Mouse (Mus musculus): Measurements from ENCODE around the gene Specc1. TPM values are rescaled to one million over a fixed set of nuclear protein-coding genes. Genes with fewer than 3 reads are reported as not detected.

Specc1 gene
- total and polyA plus RNA-seq, 3 experiments, result 7.3 to 18.6 (median 15.5) TPM

GRCm38 (mm10) chr11:62127692-62128091, 171.1 kb downstream of the Specc1 start:
- no peak overlapping the region for H3K27ac ChIP-seq (ENCODE audit: insufficient read depth, low read depth)
- TF ChIP-seq UBTF (IDR thresholded peaks at IDR 0.05; ENCODE audit: low read depth, low read length) (no peak), USF1 (IDR thresholded peaks at IDR 0.05; ENCODE audit: low read depth, low read length) (no peak), ETS1 (conservative IDR thresholded peaks at IDR 0.05; ENCODE audit: low read depth, low read length) (no peak), MAFK (IDR thresholded peaks at IDR 0.05; ENCODE audit: insufficient replicate concordance, low read length) (0 out of 2 replicates have a peak, but pooled peaks have one; percentile 26), MXI1 (IDR thresholded peaks at IDR 0.05; ENCODE audit: low read depth, low read length) (0 out of 2 replicates have a peak, but pooled peaks have one; percentile 32), EP300 (IDR thresholded peaks at IDR 0.05; ENCODE audit: low read length) (no peak), MAZ (IDR thresholded peaks at IDR 0.05; ENCODE audit: low read depth, low read length) (0 out of 2 replicates have a peak, but pooled peaks have one; percentile 47), NRF1 (IDR thresholded peaks at IDR 0.05; ENCODE audit: low read depth, low read length) (no peak), MYC (IDR thresholded peaks at IDR 0.05; ENCODE audit: low read depth, low read length) (peak; percentile 70; the same call in 1 of the 2 replicates), PAX5 (IDR thresholded peaks at IDR 0.05; ENCODE audit: low read length) (no peak), CTCF (conservative IDR thresholded peaks at IDR 0.05 in 1 of 2, IDR thresholded peaks at IDR 0.05 in 1 of 2; ENCODE audit: low read depth in 2 of 2, low read length in 2 of 2) (peak; percentile 79 to 99; a peak in 3 of 4 replicates), CHD1 (IDR thresholded peaks at IDR 0.05; ENCODE audit: low read depth, low read length) (no peak), POLR2A (IDR thresholded peaks at IDR 0.05; ENCODE audit: low read depth, low read length) (no peak), GABPA (IDR thresholded peaks at IDR 0.05; ENCODE audit: insufficient replicate concordance, low read depth, low read length) (no peak), HCFC1 (IDR thresholded peaks at IDR 0.05; ENCODE audit: low read depth, low read length) (peak; percentile 19; the same call in 1 of the 2 replicates), ZNF384 (IDR thresholded peaks at IDR 0.05; ENCODE audit: low read depth, low read length) (peak; percentile 48; the same call in 1 of the 2 replicates), RCOR1 (conservative IDR thresholded peaks at IDR 0.05; ENCODE audit: low read depth, low read length) (no peak), CHD2 (IDR thresholded peaks at IDR 0.05; ENCODE audit: low read length) (no peak), JUND (conservative IDR thresholded peaks at IDR 0.05; ENCODE audit: low read depth, low read length) (peak; percentile 54; the same call in 1 of the 2 replicates), E2F4 (IDR thresholded peaks at IDR 0.05; ENCODE audit: insufficient replicate concordance, low read depth, low read length) (no peak), KAT2A (IDR thresholded peaks at IDR 0.05; ENCODE audit: insufficient replicate concordance, low read length) (no peak), ZKSCAN1 (IDR thresholded peaks at IDR 0.05; ENCODE audit: borderline replicate concordance, low read depth, low read length) (no peak), ZC3H11A (IDR thresholded peaks at IDR 0.05; ENCODE audit: low read depth, low read length) (peak; percentile 99), IRF4 (IDR thresholded peaks at IDR 0.05; ENCODE audit: low read depth, low read length) (no peak; the same call in 1 of the 2 replicates), POLR2AphosphoS2 (IDR thresholded peaks at IDR 0.05; ENCODE audit: low read depth, low read length) (no peak), TCF12 (IDR thresholded peaks at IDR 0.05; ENCODE audit: low read depth, low read length) (no peak), ELF1 (IDR thresholded peaks at IDR 0.05; ENCODE audit: low read depth, low read length) (peak; percentile 45; the same call in 1 of the 2 replicates), BHLHE40 (IDR thresholded peaks at IDR 0.05; ENCODE audit: low read depth, low read length) (0 out of 2 replicates have a peak, but pooled peaks have one; percentile 33), JUN (IDR thresholded peaks at IDR 0.05; ENCODE audit: insufficient read depth, low read depth, low read length) (no peak), USF2 (conservative IDR thresholded peaks at IDR 0.05; ENCODE audit: low read depth, low read length) (no peak), MAX (IDR thresholded peaks at IDR 0.05; ENCODE audit: low read length) (no peak), MEF2A (IDR thresholded peaks at IDR 0.05; ENCODE audit: borderline replicate concordance, low read depth, low read length) (0 out of 2 replicates have a peak, but pooled peaks have one; percentile 60), SMC3 (IDR thresholded peaks at IDR 0.05; ENCODE audit: low read depth, low read length) (peak; percentile 100), NELFE (IDR thresholded peaks at IDR 0.05; ENCODE audit: low read depth, low read length) (peak; percentile 56; the same call in 1 of the 2 replicates), SIN3A (IDR thresholded peaks at IDR 0.05; ENCODE audit: low read length) (peak; percentile 64), RAD21 (IDR thresholded peaks at IDR 0.05; ENCODE audit: low read depth, low read length) (peak; percentile 100), ZMIZ1 (IDR thresholded peaks at IDR 0.05; ENCODE audit: low read depth, low read length) (no peak), TBP (conservative IDR thresholded peaks at IDR 0.05; ENCODE audit: low read depth, low read length) (no peak)
- H3K27me3 ChIP-seq (replicated peaks), result no peaks in the 10 kb centered on the region
- H3K4me3 ChIP-seq (replicated peaks in 1 of 3; ENCODE audit: low read depth in 2 of 3, low read length in 2 of 3, poor library complexity in 1 of 3), result no peak overlapping the region
- H3K4me2 ChIP-seq (ENCODE audit: insufficient read depth, low read depth, poor library complexity, severe bottlenecking), result no peak overlapping the region
- no peaks in the 10 kb centered on the region for H3K9me3 ChIP-seq (replicated peaks; ENCODE audit: low read length)
- dilution Hi-C loops (cut with MboI; ENCODE audit: extremely low pct_ligation_motif_present, extremely low pct_unique_long_range_greater_than_20kb, low sequenced_read_pairs) (no loop called here), in situ Hi-C loops (cut with MboI; ENCODE audit: low pct_ligation_motif_present, low pct_unique_long_range_greater_than_20kb, low sequenced_read_pairs) (loop anchor here (5.0 kb wide), 3 partner anchors 75 to 175 kb away; no protein-coding TSS in a partner anchor)
- peak; percentile 87 for DNase-seq (ENCODE audit: extremely low read depth)
- peaks cover 12 to 21% of the 10 kb centered on the region in 2 experiments for H3K36me3 ChIP-seq (replicated peaks in 1 of 2; ENCODE audit: control insufficient read depth in 1 of 2, insufficient read depth in 1 of 2, low read length in 1 of 2)
- no peak overlapping the region for H3K9ac ChIP-seq (ENCODE audit: insufficient read depth, low read depth)
- no peaks in the 10 kb centered on the region for H3K79me2 ChIP-seq (replicated peaks; ENCODE audit: control insufficient read depth, extremely low read depth, insufficient read depth, poor library complexity, severe bottlenecking)
- peaks cover 13 to 33% of the 10 kb centered on the region in 2 experiments for H3K4me1 ChIP-seq (ENCODE audit: control insufficient read depth in 1 of 2, insufficient read depth in 2 of 2)

All from CH12.LX (cell line).